Mouse (Mus musculus) spleen, adult 2 months (tissue): Measurements from ENCODE around the gene Pde4dip. TPM values are rescaled to one million over a fixed set of nuclear protein-coding genes. Genes with fewer than 3 reads are reported as not detected.

ENCODE experiments used
- DNase-seq, 2 experiments: peaks; one replicate each; pipeline versions ENCODE4 v3.0.0 to v3.0.0-alpha.2; 2012 to 2021; ENCODE audit warnings: low spot score in 2 of 2, low read depth in 1 of 2
- H3K27ac ChIP-seq: fragments of 200-500 bp; 2 replicates; pipeline ENCODE4 v1.5.1; 2012; ENCODE audit warnings: low read length, inconsistent platforms; ENCODE audit not compliant: insufficient read depth
- H3K27me3 ChIP-seq: fragments of 200-500 bp; 2 replicates; pipeline ENCODE4 v1.6.1; 2012; ENCODE audit warnings: mild to moderate bottlenecking, moderate library complexity, low read length, inconsistent platforms; ENCODE audit not compliant: control insufficient read depth, insufficient read depth
- H3K36me3 ChIP-seq: fragments of 200-500 bp; 2 replicates; pipeline ENCODE4 v1.6.1; 2012; ENCODE audit warnings: mild to moderate bottlenecking, low read length, inconsistent platforms; ENCODE audit not compliant: control insufficient read depth, insufficient read depth
- H3K4me1 ChIP-seq: fragments of 200-500 bp; 2 replicates; pipeline ENCODE4 v1.6.1; 2011; ENCODE audit warnings: inconsistent platforms; ENCODE audit not compliant: control insufficient read depth, insufficient read depth, insufficient read length
- H3K4me3 ChIP-seq: fragments of 200-500 bp; 2 replicates; pipeline ENCODE4 v1.5.1; 2011; ENCODE audit warnings: mild to moderate bottlenecking, inconsistent platforms; ENCODE audit not compliant: insufficient read depth, insufficient read length; ENCODE audit errors: extremely low read depth
- CTCF ChIP-seq: fragments of 200-500 bp; IDR thresholded peaks from 2 replicates; pipeline ENCODE4 v1.5.1; 2011; ENCODE audit warnings: mild to moderate bottlenecking, inconsistent platforms; ENCODE audit not compliant: insufficient read depth, insufficient read length, insufficient replicate concordance; ENCODE audit errors: extremely low read depth
- POLR2A ChIP-seq: fragments of 200-500 bp; IDR thresholded peaks from 2 replicates; pipeline ENCODE4 v1.6.1; 2011; ENCODE audit warnings: low read depth, low read length, inconsistent platforms
- WGBS: fragments of 180-500 bp; shearing (Covaris S2); methylation state at CpG from one replicate; pipeline ENCODE4 v1.1.7; 2018; 5-methylcytosine and 5-hydroxymethylcytosine counted together
- polyA plus RNA-seq: library from polyadenylated mRNA; depleted of rRNA; stranded (reverse); fragments of >200 nt; gene quantifications from 2 replicates; pipeline ENCODE4 v1.2.3, GENCODE M21; 2012

The Pde4dip gene
- polyA plus RNA-seq, 1 experiment = 12.0 TPM

- H3K4me3 ChIP-seq = peak within 1 kb of the TSS; percentile 100
- DNase-seq = peak; percentile 83 to 91
- no peaks in the 10 kb centered on the region for H3K27me3 ChIP-seq
- H3K36me3 ChIP-seq = no peaks in the 10 kb centered on the region
- WGBS = 6% methylated on average over 41 of the region's 41 CpGs
- peak; percentile 63 for TF ChIP-seq POLR2A
- no peak for TF ChIP-seq CTCF
- no peaks in the 10 kb centered on the region; the same call in 1 of the 2 replicates for H3K4me1 ChIP-seq
- H3K27ac ChIP-seq = peak within 1 kb of the TSS; percentile 59
These were observed 12.3 kb upstream of the Pde4dip start, which contains the start of gene Sec22b for GRCm38 (mm10) chr3:97900516-97901490. TSS of gene Sec22b (plus strand) at chr3:97901190.

DNA sequence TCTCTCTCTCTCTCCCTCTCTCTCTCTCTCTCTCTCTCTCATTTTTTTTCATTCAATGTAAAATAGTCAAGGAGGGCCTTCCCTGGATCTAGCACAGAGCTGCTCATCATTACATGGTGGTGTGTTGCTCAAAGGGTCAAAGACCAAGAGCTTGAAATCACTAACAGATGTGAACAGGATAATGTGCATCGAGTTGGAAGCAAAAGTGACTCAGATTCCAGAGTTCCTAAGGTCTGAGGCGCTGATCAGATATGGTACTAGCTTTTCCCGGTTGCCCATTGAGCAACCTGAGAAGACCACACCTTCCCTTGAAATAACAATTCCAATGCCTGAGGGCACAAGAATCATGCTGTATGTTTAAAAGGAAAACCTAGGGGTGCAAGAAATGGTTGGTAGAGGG lies 9.9 kb upstream of the Pde4dip start:
- WGBS = 67% methylated on average over 3 of the region's 3 CpGs
- Histone ChIP-seq H3K4me1 (no peaks in the 10 kb centered on the region; the same call in 1 of the 2 replicates), H3K36me3 (no peaks in the 10 kb centered on the region), H3K4me3 (no peak overlapping the region), H3K27me3 (no peaks in the 10 kb centered on the region), H3K27ac (no peak overlapping the region)
- no peak for DNase-seq
- TF ChIP-seq CTCF (no peak), POLR2A (no peak)

DNA sequence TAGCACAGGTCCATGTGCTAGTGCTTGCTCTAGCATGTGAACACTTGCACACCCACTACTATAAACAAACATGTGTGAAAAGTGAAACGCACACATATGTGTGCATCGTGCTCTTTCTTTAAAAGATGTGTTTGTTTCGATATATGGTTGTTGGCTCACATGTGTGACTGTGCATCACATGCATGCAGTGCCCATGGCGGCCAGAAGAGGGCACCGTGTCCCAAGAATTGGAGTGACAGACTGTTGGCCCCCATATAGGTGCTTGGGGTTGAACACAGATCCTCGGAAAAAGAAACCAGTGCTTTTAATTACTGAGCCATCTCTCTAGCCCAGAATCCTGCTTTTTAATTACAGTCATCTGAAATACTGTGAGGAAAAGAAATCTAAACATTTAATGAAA lies 6.2 kb upstream of the Pde4dip start:
- 52% methylated on average over 6 of the region's 6 CpGs for WGBS
- no peak overlapping the region for H3K4me3 ChIP-seq
- peak in 1 of 2 experiments; percentile 21 for DNase-seq

DNA sequence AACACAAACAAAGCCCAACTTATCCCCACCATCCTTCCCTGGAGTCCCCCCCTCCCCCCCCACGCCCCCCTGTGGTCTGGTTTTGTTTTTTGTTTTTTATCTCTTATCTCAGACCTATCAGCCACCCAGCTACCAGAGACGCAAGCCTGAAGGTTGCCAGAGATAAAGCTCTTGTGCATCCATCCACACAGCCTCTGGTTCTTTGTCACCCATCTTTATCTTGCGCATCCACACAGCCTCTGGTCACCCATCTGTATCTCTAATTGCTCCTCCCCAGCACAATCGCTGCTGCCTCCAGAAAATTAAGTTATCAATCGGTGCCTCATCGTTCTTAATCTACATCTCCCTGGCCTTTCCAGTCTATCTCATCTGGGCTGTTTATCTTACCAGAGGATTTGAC lies 1.7 kb upstream of the Pde4dip start:
- Histone ChIP-seq H3K4me3 (no peak overlapping the region), H3K27ac (no peak overlapping the region), H3K36me3 (no peaks in the 10 kb centered on the region), H3K4me1 (peaks cover 2% of the 10 kb centered on the region; the same call in 1 of the 2 replicates), H3K27me3 (peaks cover 10% of the 10 kb centered on the region)
- no peak for DNase-seq
- TF ChIP-seq POLR2A (no peak), CTCF (no peak)
- 56% methylated on average over 6 of the region's 6 CpGs for WGBS

More for the DNA sequence above, 6.2 kb upstream of the Pde4dip start:
- no peak for TF ChIP-seq POLR2A
- TF ChIP-seq CTCF = peak; percentile 32; the same call in 1 of the 2 replicates
- H3K27ac ChIP-seq = no peak overlapping the region
- H3K4me1 ChIP-seq = no peaks in the 10 kb centered on the region
- H3K27me3 ChIP-seq = 0 out of 2 replicates have a peak, but pooled peaks cover 2% of the 10 kb centered on the region
- H3K36me3 ChIP-seq = no peaks in the 10 kb centered on the region

DNA sequence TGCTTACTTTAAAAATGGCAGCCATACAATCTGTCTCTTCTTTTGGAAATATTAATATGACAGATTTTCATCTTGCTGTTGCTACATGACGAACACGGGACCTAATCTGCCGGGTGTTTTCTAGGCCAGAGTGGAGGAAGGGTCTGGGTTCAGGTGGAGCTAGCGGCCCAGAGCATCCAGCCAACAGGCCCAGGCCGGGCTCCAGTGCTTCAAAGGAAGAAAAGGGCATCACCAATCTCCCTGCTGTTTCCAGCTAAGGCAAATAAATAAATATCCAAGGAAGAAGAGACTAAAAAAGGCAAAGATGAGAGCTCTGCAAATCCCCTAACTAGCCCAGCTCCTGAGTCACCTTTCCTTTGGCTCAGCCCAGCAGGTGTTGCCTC lies 731 bp downstream of the Pde4dip start:
- Histone ChIP-seq H3K27ac (no peak overlapping the region), H3K4me1 (peaks cover 2% of the 10 kb centered on the region; the same call in 1 of the 2 replicates), H3K27me3 (peaks cover 10% of the 10 kb centered on the region), H3K36me3 (no peaks in the 10 kb centered on the region), H3K4me3 (no peak overlapping the region)
- WGBS = 74% methylated on average over 5 of the region's 5 CpGs
- TF ChIP-seq CTCF (no peak), POLR2A (no peak)
- no peak for DNase-seq

DNA sequence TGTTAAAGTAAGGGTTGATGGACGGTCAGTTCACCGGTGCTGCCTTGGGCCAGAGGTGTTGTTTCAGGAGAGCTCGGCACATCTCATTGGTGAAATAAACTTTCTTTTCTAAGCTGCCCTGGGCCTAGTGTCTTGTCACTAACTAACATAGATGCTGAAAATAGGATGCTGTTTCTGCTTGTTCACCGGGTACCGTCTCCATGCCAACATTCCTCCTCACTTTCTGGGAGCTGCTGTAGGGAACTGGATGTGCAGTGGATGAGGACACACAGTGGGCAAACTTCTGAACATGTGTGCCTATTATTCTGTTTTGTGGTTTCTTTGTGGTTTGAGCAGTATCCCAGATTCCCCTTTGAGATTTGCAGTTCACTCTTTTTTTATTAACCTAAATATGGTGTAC lies 6.9 kb downstream of the Pde4dip start:
- no peaks in the 10 kb centered on the region for H3K27me3 ChIP-seq
- no peak for DNase-seq
- H3K4me1 ChIP-seq = no peaks in the 10 kb centered on the region
- H3K4me3 ChIP-seq = no peak overlapping the region
- no peaks in the 10 kb centered on the region for H3K36me3 ChIP-seq
- TF ChIP-seq POLR2A = no peak
- TF ChIP-seq CTCF = no peak
- 93% methylated on average over 5 of the region's 5 CpGs for WGBS
- H3K27ac ChIP-seq = no peak overlapping the region

DNA sequence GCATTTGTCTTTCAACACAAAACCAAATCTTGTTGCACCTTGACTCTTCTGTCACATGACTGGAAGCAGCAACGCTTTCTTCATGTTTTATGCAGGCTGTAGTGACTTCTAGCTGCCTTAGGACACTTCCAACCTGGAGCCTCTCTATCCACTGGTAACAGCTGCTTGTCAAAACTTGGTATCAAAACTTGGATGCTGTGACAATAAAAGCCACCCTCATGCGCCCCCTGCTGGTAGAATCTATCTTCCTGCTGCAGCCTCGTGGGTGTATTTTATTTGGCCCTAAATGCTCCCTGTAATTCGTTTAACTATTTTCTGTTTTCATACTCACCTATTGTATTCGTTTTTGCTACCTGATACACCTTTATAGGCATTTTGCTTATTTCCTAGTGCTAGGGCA lies 9.3 kb downstream of the Pde4dip start:
- DNase-seq = peak; percentile 36 to 62
- 11% methylated on average over 5 of the region's 5 CpGs for WGBS

More for the DNA sequence above, 9.3 kb downstream of the Pde4dip start:
- no peaks in the 10 kb centered on the region for H3K4me1 ChIP-seq
- H3K27ac ChIP-seq = no peak overlapping the region
- TF ChIP-seq POLR2A (no peak), CTCF (peak; percentile 59; the same call in 1 of the 2 replicates)
- H3K36me3 ChIP-seq = no peaks in the 10 kb centered on the region
- H3K27me3 ChIP-seq = no peaks in the 10 kb centered on the region
- H3K4me3 ChIP-seq = no peak overlapping the region
